Comparison of ENCODE assay signal across 8 mouse cellular contexts in the genomic region with DNA sequence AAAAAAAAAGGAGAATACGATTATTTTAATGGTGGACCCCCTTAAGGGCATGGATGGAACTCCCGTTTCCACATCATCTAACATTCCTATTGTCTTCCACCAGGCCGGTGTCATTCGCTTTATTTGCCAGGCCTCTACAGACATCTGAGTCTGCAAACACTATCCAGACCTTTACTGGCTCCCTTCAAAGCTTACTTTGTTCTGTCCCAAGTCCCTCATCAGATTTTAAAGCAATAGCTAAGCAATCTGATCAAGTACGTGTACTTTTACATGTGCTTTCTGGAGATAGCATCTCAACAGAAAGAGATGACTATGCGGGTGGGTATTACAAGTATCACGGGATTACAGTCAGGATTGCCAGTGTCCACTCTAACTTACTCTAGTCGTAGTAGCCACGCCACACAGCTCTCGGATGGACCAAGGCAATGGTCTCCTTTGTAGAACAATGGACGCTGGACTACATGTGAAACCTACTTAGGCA. TPM values are rescaled to one million over a fixed set of nuclear protein-coding genes. Genes with fewer than 3 reads are reported as not detected.
A peak's percentile ranks its signal among the peaks of the same experiment; 100 is the strongest.
DNase-seq lines count a peak whose midpoint lies in the region; ATAC-seq and TF ChIP-seq lines count a peak whose summit lies in the region.

No protein-coding gene starts in this region.

- peaks cover 3 to 12% of the 10 kb centered on the region in 2 experiments; a peak in 3 of 4 replicates for H3K4me1 ChIP-seq in heart, embryonic 14.5 days (ENCODE audit: control insufficient read depth in 2 of 2, insufficient read depth in 2 of 2, low read length in 2 of 2)
- peaks cover 0 to 5% of the 10 kb centered on the region in 2 experiments; a peak in 2 of 4 replicates for H3K4me1 ChIP-seq in ES-E14 (ENCODE audit: control insufficient read depth in 2 of 2, insufficient read depth in 2 of 2, low read length in 2 of 2, poor library complexity in 1 of 2)
- H3K4me1 ChIP-seq in forebrain, embryonic 10.5 days = peaks cover 17% of the 10 kb centered on the region
- H3K4me1 ChIP-seq in liver, embryonic 13.5 days (replicated peaks) = peaks cover 20% of the 10 kb centered on the region

- no peaks in the 10 kb centered on the region for H3K27me3 ChIP-seq in heart, embryonic 14.5 days (ENCODE audit: control insufficient read depth, insufficient read depth, low read length)
- H3K27me3 ChIP-seq in forebrain, embryonic 10.5 days (ENCODE audit: poor library complexity, severe bottlenecking) = no peaks in the 10 kb centered on the region
- H3K27me3 ChIP-seq in liver, embryonic 13.5 days = no peaks in the 10 kb centered on the region

- H3K36me3 ChIP-seq in heart, embryonic 14.5 days (ENCODE audit: control insufficient read depth, insufficient read depth, low read length) = no peaks in the 10 kb centered on the region
- no peaks in the 10 kb centered on the region for H3K36me3 ChIP-seq in ES-E14 (ENCODE audit: control insufficient read depth, insufficient read depth, low read length, poor library complexity, severe bottlenecking)
- no peaks in the 10 kb centered on the region for H3K36me3 ChIP-seq in forebrain, embryonic 10.5 days (replicated peaks)
- H3K36me3 ChIP-seq in liver, embryonic 13.5 days = no peaks in the 10 kb centered on the region

- peak overlapping the region; percentile 96 for H3K9ac ChIP-seq in heart, embryonic 14.5 days (ENCODE audit: low read length)
- H3K9ac ChIP-seq in ES-E14 (ENCODE audit: insufficient read depth, low read depth, low read length, poor library complexity, severe bottlenecking) = peak overlapping the region; percentile 67
- peak overlapping the region; percentile 89 for H3K9ac ChIP-seq in liver, embryonic 13.5 days

- no peak for DNase-seq in heart, adult 8-10 months (ENCODE audit: low spot score)
- DNase-seq in ES-E14 (ENCODE audit: low read depth, low spot score) = no peak
- no peak for DNase-seq in forebrain, embryonic 10.5 days (ENCODE audit: extremely low spot score, low spot score)
- DNase-seq in liver, embryonic 13.5 days = no peak
- DNase-seq in adrenal gland, adult 18-20 months (ENCODE audit: low spot score in 2 of 2) = no peak
- DNase-seq in ovary, postnatal 14 days (ENCODE audit: low spot score) = no peak
- DNase-seq in thymus, postnatal 10 days (ENCODE audit: low spot score in 2 of 2) = no peak

- 6% methylated on average over 11 of the region's 11 CpGs for WGBS in heart, embryonic 14.5 days
- WGBS in forebrain, embryonic 10.5 days = 4% methylated on average over 11 of the region's 11 CpGs
- 15% methylated on average over 11 of the region's 11 CpGs for WGBS in liver, embryonic 13.5 days (ENCODE audit: insufficient replicate concordance)

- ATAC-seq in heart, embryonic 14.5 days (ENCODE audit: insufficient number of reproducible peaks, insufficient read depth, low FRiP score, low read depth) = no peak
- ATAC-seq in liver, embryonic 13.5 days (ENCODE audit: low read depth) = no peak

- peak overlapping the region; percentile 76 to 82 for H3K4me3 ChIP-seq in heart, embryonic 14.5 days (ENCODE audit: control insufficient read depth in 1 of 2, insufficient read depth in 1 of 2, low read depth in 1 of 2, low read length in 2 of 2)
- peak overlapping the region; percentile 60 to 98 for H3K4me3 ChIP-seq in ES-E14 (ENCODE audit: insufficient read depth in 1 of 2, low read depth in 1 of 2, low read length in 2 of 2, poor library complexity in 1 of 2, severe bottlenecking in 1 of 2)
- peak overlapping the region; percentile 98 for H3K4me3 ChIP-seq in forebrain, embryonic 10.5 days
- H3K4me3 ChIP-seq in liver, embryonic 13.5 days (replicated peaks) = peak overlapping the region; percentile 97

- H3K9me3 ChIP-seq in heart, embryonic 14.5 days (ENCODE audit: control insufficient read depth, low read length) = no peaks in the 10 kb centered on the region
- H3K9me3 ChIP-seq in ES-E14 (ENCODE audit: control insufficient read depth, insufficient read depth, low read depth, low read length) = no peaks in the 10 kb centered on the region
- no peaks in the 10 kb centered on the region for H3K9me3 ChIP-seq in forebrain, embryonic 10.5 days
- no peaks in the 10 kb centered on the region for H3K9me3 ChIP-seq in liver, embryonic 13.5 days (replicated peaks)

- peak overlapping the region; percentile 91 for H3K4me2 ChIP-seq in heart, embryonic 14.5 days (ENCODE audit: low read length)
- peak overlapping the region; percentile 94 for H3K4me2 ChIP-seq in liver, embryonic 13.5 days

- in situ Hi-C loops in ES-E14 (cut with MboI; ENCODE audit: low sequenced_read_pairs in 2 of 2, unreplicated experiment in 2 of 2) = no loop called here

- H3K27ac ChIP-seq in heart, embryonic 14.5 days (replicated peaks in 1 of 2; ENCODE audit: control insufficient read depth in 1 of 2, insufficient read depth in 1 of 2, low read depth in 2 of 2, low read length in 2 of 2) = peak overlapping the region; percentile 99 to 100
- H3K27ac ChIP-seq in ES-E14 (ENCODE audit: insufficient read depth, low read depth, low read length, poor library complexity, severe bottlenecking) = peak overlapping the region; percentile 75
- H3K27ac ChIP-seq in forebrain, embryonic 10.5 days = peak overlapping the region; percentile 99
- peak overlapping the region; percentile 99 for H3K27ac ChIP-seq in liver, embryonic 13.5 days

TF ChIP-seq in ES-E14, 5 proteins besides CTCF, POLR2A, EP300 and RAD21:
- TF ChIP-seq ZC3H11A (IDR thresholded peaks at IDR 0.05; ENCODE audit: borderline replicate concordance, low read depth, low read length) = no peak
- no peak for TF ChIP-seq HCFC1 (IDR thresholded peaks at IDR 0.05; ENCODE audit: borderline replicate concordance, insufficient read depth, low read length)
- no peak for TF ChIP-seq CHD2 (IDR thresholded peaks at IDR 0.05; ENCODE audit: low read depth, low read length)
- no peak for TF ChIP-seq MAFK (IDR thresholded peaks at IDR 0.05; ENCODE audit: insufficient read depth, low read depth, low read length)
- TF ChIP-seq ZNF384 (IDR thresholded peaks at IDR 0.05; ENCODE audit: low read depth, low read length) = no peak

RNA-seq across cellular contexts. Expression of a gene that starts 1.1 kb away (rescaled TPM):
- 44.1 and 49.9 TPM in 2 replicates for polyA plus RNA-seq in heart, embryonic 14.5 days (2014; fragmentation: Nextera tagmentation; extraction: Ambion mirVana)
- 10 to 100 TPM; 48.8 to 54.3 (median 53.0) TPM for total RNA-seq in heart, adult 8-10 months (2022)
- 15.7 and 19.5 TPM in 2 replicates for total RNA-seq in ES-E14 (2012; rRNA removed)
- polyA plus RNA-seq in forebrain, embryonic 10.5 days (2016; fragmentation: Nextera tagmentation; extraction: Ambion mirVana) = 64.3 and 65.8 TPM in 2 replicates
- polyA plus RNA-seq in liver, embryonic 13.5 days (2015; fragmentation: Nextera tagmentation; extraction: Ambion mirVana) = 12.8 and 14.3 TPM in 2 replicates
- 10 to 100 TPM; 57.1 to 70.4 TPM for total RNA-seq in adrenal gland, adult 18-20 months (2021)
